Comparison of ENCODE assay signal across 8 mouse cellular contexts in genomic region chr2:151037876-151038552, GRCm38 (mm10). TPM values are rescaled to one million over a fixed set of nuclear protein-coding genes. Genes with fewer than 3 reads are reported as not detected.
A peak's percentile ranks its signal among the peaks of the same experiment; 100 is the strongest.
DNase-seq lines count a peak whose midpoint lies in the region; ATAC-seq and TF ChIP-seq lines count a peak whose summit lies in the region.

No protein-coding gene starts in this region.

- H3K27me3 ChIP-seq in heart, embryonic 14.5 days (ENCODE audit: control insufficient read depth, insufficient read depth, low read length): no peaks in the 10 kb centered on the region
- no peaks in the 10 kb centered on the region for H3K27me3 ChIP-seq in hindbrain, postnatal 0 days (ENCODE audit: insufficient read depth, low read length)
- no peaks in the 10 kb centered on the region for H3K27me3 ChIP-seq in midbrain, embryonic 11.5 days (ENCODE audit: control insufficient read depth, insufficient read depth, low read length)

- H3K4me2 ChIP-seq in heart, embryonic 14.5 days (ENCODE audit: low read length): peak overlapping the region; percentile 91
- peak overlapping the region; percentile 85 for H3K4me2 ChIP-seq in hindbrain, postnatal 0 days (ENCODE audit: low read depth, low read length)
- H3K4me2 ChIP-seq in midbrain, embryonic 11.5 days: peak overlapping the region; percentile 71

- no peak for ATAC-seq in heart, embryonic 14.5 days (ENCODE audit: insufficient number of reproducible peaks, insufficient read depth, low FRiP score, low read depth)
- ATAC-seq in hindbrain, postnatal 0 days: no peak
- ATAC-seq in midbrain, embryonic 11.5 days (ENCODE audit: low FRiP score): no peak

- no peak for DNase-seq in heart, adult 8-10 months (ENCODE audit: low spot score)
- peak; percentile 62 for DNase-seq in ES-CJ7 (ENCODE audit: low read depth, low spot score)
- no peak for DNase-seq in hindbrain, postnatal 0 days (ENCODE audit: low spot score)
- DNase-seq in midbrain, embryonic 11.5 days (ENCODE audit: low spot score, missing footprints): peak; percentile 85
- peak; percentile 12 for DNase-seq in yolk sac, embryonic 10.5 days (ENCODE audit: low spot score)
- DNase-seq in frontal cortex, postnatal 14 days (ENCODE audit: low spot score in 2 of 2): no peak

- H3K36me3 ChIP-seq in heart, embryonic 14.5 days (ENCODE audit: control insufficient read depth, insufficient read depth, low read length): no peaks in the 10 kb centered on the region; the same call in 1 of the 2 replicates
- H3K36me3 ChIP-seq in hindbrain, postnatal 0 days (ENCODE audit: insufficient read depth, low read length): no peaks in the 10 kb centered on the region
- no peaks in the 10 kb centered on the region for H3K36me3 ChIP-seq in midbrain, embryonic 11.5 days (ENCODE audit: control insufficient read depth, insufficient read depth, low read length)

- peak overlapping the region; percentile 97 for H3K9ac ChIP-seq in heart, embryonic 14.5 days (ENCODE audit: low read length)
- H3K9ac ChIP-seq in hindbrain, postnatal 0 days (replicated peaks; ENCODE audit: low read length): peak overlapping the region; percentile 85
- peak overlapping the region; percentile 97 for H3K9ac ChIP-seq in midbrain, embryonic 11.5 days (ENCODE audit: low read length)

- H3K4me3 ChIP-seq in heart, embryonic 14.5 days (ENCODE audit: control insufficient read depth in 1 of 2, insufficient read depth in 1 of 2, low read depth in 1 of 2, low read length in 2 of 2): peak overlapping the region; percentile 87 to 100
- peak overlapping the region; percentile 97 for H3K4me3 ChIP-seq in cortical plate, adult 2 months (ENCODE audit: insufficient read depth, low read length)
- H3K4me3 ChIP-seq in hindbrain, postnatal 0 days (ENCODE audit: low read length): peak overlapping the region; percentile 80
- H3K4me3 ChIP-seq in midbrain, embryonic 11.5 days (ENCODE audit: low read depth, low read length): peak overlapping the region; percentile 87

- no peak for TF ChIP-seq POLR2A in cortical plate, adult 2 months (IDR thresholded peaks at IDR 0.05; ENCODE audit: extremely low read depth, insufficient read depth, low read length)

- H3K9me3 ChIP-seq in heart, embryonic 14.5 days (ENCODE audit: control insufficient read depth, low read length): 0 out of 2 replicates have a peak, but pooled peaks cover 3% of the 10 kb centered on the region
- no peaks in the 10 kb centered on the region for H3K9me3 ChIP-seq in hindbrain, postnatal 0 days (ENCODE audit: low read length)
- no peaks in the 10 kb centered on the region for H3K9me3 ChIP-seq in midbrain, embryonic 11.5 days (ENCODE audit: control insufficient read depth, low read length)

- H3K4me1 ChIP-seq in heart, embryonic 14.5 days (ENCODE audit: control insufficient read depth in 2 of 2, insufficient read depth in 2 of 2, low read length in 2 of 2): peaks cover 8 to 12% of the 10 kb centered on the region in 2 experiments; a peak in 3 of 4 replicates
- H3K4me1 ChIP-seq in cortical plate, adult 2 months (ENCODE audit: control insufficient read depth, insufficient read depth, low read length): peaks cover 5% of the 10 kb centered on the region
- 0 out of 2 replicates have a peak, but pooled peaks cover 9% of the 10 kb centered on the region for H3K4me1 ChIP-seq in hindbrain, postnatal 0 days (ENCODE audit: insufficient read depth, low read length)
- peaks cover 4% of the 10 kb centered on the region; the same call in 1 of the 2 replicates for H3K4me1 ChIP-seq in midbrain, embryonic 11.5 days (ENCODE audit: control insufficient read depth, insufficient read depth, low read length)

- TF ChIP-seq CTCF in cortical plate, adult 2 months (IDR thresholded peaks at IDR 0.05; ENCODE audit: extremely low read depth, insufficient read depth, low read length): no peak
- no peak for TF ChIP-seq CTCF in hindbrain, postnatal 0 days (IDR thresholded peaks at IDR 0.05; ENCODE audit: low read depth)

- no peak overlapping the region for H3K27ac ChIP-seq in heart, embryonic 14.5 days (replicated peaks in 1 of 2; ENCODE audit: control insufficient read depth in 1 of 2, insufficient read depth in 1 of 2, low read depth in 2 of 2, low read length in 2 of 2)
- no peak overlapping the region for H3K27ac ChIP-seq in cortical plate, adult 2 months (ENCODE audit: insufficient read depth, low read length)
- H3K27ac ChIP-seq in hindbrain, postnatal 0 days: peak overlapping the region; percentile 90
- H3K27ac ChIP-seq in midbrain, embryonic 11.5 days (ENCODE audit: low read depth, low read length): no peak overlapping the region

- 49% methylated on average over 18 of the region's 18 CpGs for WGBS in heart, embryonic 14.5 days
- WGBS in hindbrain, postnatal 0 days: 56% methylated on average over 18 of the region's 18 CpGs
- WGBS in midbrain, embryonic 11.5 days: 67% methylated on average over 18 of the region's 18 CpGs

RNA-seq across cellular contexts. Expression of gene Ninl, which starts 1.2 kb away (rescaled TPM):
- polyA plus RNA-seq in heart, embryonic 14.5 days (2014; fragmentation: Nextera tagmentation; extraction: Ambion mirVana): 4.0 and 5.8 TPM in 2 replicates
- total RNA-seq in heart, adult 8-10 months (2022): 1 to 10 TPM in 3 of 4 experiments, under 1 TPM in 1; 0.82 to 2.2 (median 1.9) TPM
- polyA plus RNA-seq in cortical plate, adult 2 months (2012; rRNA removed): 6.5 and 7.2 TPM in 2 replicates
- total RNA-seq in hindbrain, postnatal 0 days (2014; rRNA removed): 3.1 and 7.3 TPM in 2 replicates
- polyA plus RNA-seq in hindbrain, postnatal 0 days (2015; fragmentation: Nextera tagmentation; extraction: Ambion mirVana): 2.7 and 3.2 TPM in 2 replicates
- polyA plus RNA-seq in midbrain, embryonic 11.5 days (2014; fragmentation: Nextera tagmentation; extraction: Ambion mirVana): 11.2 and 11.6 TPM in 2 replicates

RNA-seq across cellular contexts. Expression of gene Nanp, which starts 1.2 kb away (rescaled TPM):
- 18.2 and 19.2 TPM in 2 replicates for polyA plus RNA-seq in heart, embryonic 14.5 days (2014; fragmentation: Nextera tagmentation; extraction: Ambion mirVana)
- 1 to 10 TPM in 3 of 4 experiments, under 1 TPM in 1; 0.95 to 2.2 (median 2.1) TPM for total RNA-seq in heart, adult 8-10 months (2022)
- polyA plus RNA-seq in cortical plate, adult 2 months (2012; rRNA removed): 19.7 and 20.5 TPM in 2 replicates
- total RNA-seq in hindbrain, postnatal 0 days (2014; rRNA removed): 10.2 and 11.8 TPM in 2 replicates
- polyA plus RNA-seq in hindbrain, postnatal 0 days (2015; fragmentation: Nextera tagmentation; extraction: Ambion mirVana): 39.0 and 39.3 TPM in 2 replicates
- polyA plus RNA-seq in midbrain, embryonic 11.5 days (2014; fragmentation: Nextera tagmentation; extraction: Ambion mirVana): 52.4 and 58.9 TPM in 2 replicates

RNA-seq across cellular contexts. Expression of gene Gm14151, which starts 54.1 kb away (rescaled TPM):
- not detected in 2 replicates for polyA plus RNA-seq in heart, embryonic 14.5 days (2014; fragmentation: Nextera tagmentation; extraction: Ambion mirVana)
- not detected for total RNA-seq in heart, adult 8-10 months (2022)
- polyA plus RNA-seq in cortical plate, adult 2 months (2012; rRNA removed): not detected in 2 replicates
- total RNA-seq in hindbrain, postnatal 0 days (2014; rRNA removed): not detected in 2 replicates
- not detected in 2 replicates for polyA plus RNA-seq in hindbrain, postnatal 0 days (2015; fragmentation: Nextera tagmentation; extraction: Ambion mirVana)
- not detected in 2 replicates for polyA plus RNA-seq in midbrain, embryonic 11.5 days (2014; fragmentation: Nextera tagmentation; extraction: Ambion mirVana)

Comparison
In these comparisons a context has a peak if more than half of its experiments do, and no peak if none do; other contexts are left out.
1. DNase-seq: peak in ES-CJ7 (single experiment), midbrain, embryonic 11.5 days (single experiment) and yolk sac, embryonic 10.5 days (single experiment); none in heart, adult 8-10 months (single experiment), hindbrain, postnatal 0 days (single experiment) and frontal cortex, postnatal 14 days (0 of 2).
2. Peak in every context shown above with its lines, with median percentiles within 50 percentile points of each other: H3K4me2 ChIP-seq, H3K4me3 ChIP-seq and H3K9ac ChIP-seq.